Mouse (Mus musculus): ENCODE data around the gene Tdrd7.

- TF ChIP-seq EP300 (IDR thresholded peaks at IDR 0.05; ENCODE audit: insufficient read depth, low read depth, low read length) (0 out of 2 replicates have a peak, but pooled peaks have one; percentile 26), CTCF (IDR thresholded peaks at IDR 0.05) (peak; percentile 40), POLR2A (IDR thresholded peaks at IDR 0.05; ENCODE audit: insufficient read depth, low read depth, low read length) (no peak)
Observed at GRCm38 (mm10) chr4:46033197-46033596, 68.1 kb downstream of the Tdrd7 start.

Data from heart, adult 2 months (tissue).